Mouse (Mus musculus) lung, embryonic 15.5 days (tissue): ENCODE results near the gene B3galt5. TPM values are rescaled to one million over a fixed set of nuclear protein-coding genes. Genes with fewer than 3 reads are reported as not detected.

Source experiments
- ATAC-seq: fragments of 200-750 bp; cut with Nextera tagmentation; 2 replicates; pipeline ENCODE4 v1.8.0; 2017; ENCODE audit warnings: moderate number of reproducible peaks, borderline replicate concordance; ENCODE audit not compliant: low FRiP score, low TSS enrichment; ENCODE audit errors: extremely low read depth
- H3K27ac ChIP-seq: fragments of 300-500 bp; sonication (generic); 2 replicates; pipeline ENCODE4 v1.5.1; 2015; ENCODE audit warnings: moderate library complexity, mild to moderate bottlenecking, inconsistent platforms
- H3K27me3 ChIP-seq: fragments of 300-500 bp; sonication (generic); 2 replicates; pipeline ENCODE4 v1.6.1; 2015; ENCODE audit warnings: inconsistent platforms
- H3K36me3 ChIP-seq: fragments of 300-500 bp; sonication (generic); 2 replicates; pipeline ENCODE4 v1.6.1; 2015; ENCODE audit warnings: inconsistent platforms
- H3K4me1 ChIP-seq: fragments of 300-500 bp; sonication (generic); 2 replicates; pipeline ENCODE4 v1.6.1; 2015; ENCODE audit warnings: inconsistent platforms
- H3K4me2 ChIP-seq: fragments of 300-500 bp; sonication (generic); 2 replicates; pipeline ENCODE4 v1.6.1; 2015; ENCODE audit warnings: inconsistent platforms, mild to moderate bottlenecking, moderate library complexity
- H3K4me3 ChIP-seq: fragments of 300-500 bp; sonication (generic); 2 replicates; pipeline ENCODE4 v1.5.1; 2015; ENCODE audit warnings: mild to moderate bottlenecking, inconsistent platforms
- H3K9ac ChIP-seq: fragments of 300-500 bp; sonication (generic); 2 replicates; pipeline ENCODE4 v1.6.1; 2015; ENCODE audit warnings: inconsistent platforms
- H3K9me3 ChIP-seq: fragments of 300-500 bp; sonication (generic); 2 replicates; pipeline ENCODE4 v1.6.1; 2016; ENCODE audit warnings: inconsistent platforms
- whole genome bisulfite sequencing: fragments of 180-500 bp; shearing (Covaris S2); methylation state at CpG from one replicate; pipeline ENCODE4 v1.1.7; 2015; 5-methylcytosine and 5-hydroxymethylcytosine counted together
- polyA plus RNA-seq: library from polyadenylated mRNA; unstranded; fragments of >200 nt; fragmentation: Nextera tagmentation; extraction: Ambion mirVana; gene quantifications from 2 replicates; pipeline ENCODE4 v1.2.1, GENCODE M21; 2015

Gene B3galt5
- polyA plus RNA-seq, 1 experiment from 2014 or later, result 3.3 TPM

DNA sequence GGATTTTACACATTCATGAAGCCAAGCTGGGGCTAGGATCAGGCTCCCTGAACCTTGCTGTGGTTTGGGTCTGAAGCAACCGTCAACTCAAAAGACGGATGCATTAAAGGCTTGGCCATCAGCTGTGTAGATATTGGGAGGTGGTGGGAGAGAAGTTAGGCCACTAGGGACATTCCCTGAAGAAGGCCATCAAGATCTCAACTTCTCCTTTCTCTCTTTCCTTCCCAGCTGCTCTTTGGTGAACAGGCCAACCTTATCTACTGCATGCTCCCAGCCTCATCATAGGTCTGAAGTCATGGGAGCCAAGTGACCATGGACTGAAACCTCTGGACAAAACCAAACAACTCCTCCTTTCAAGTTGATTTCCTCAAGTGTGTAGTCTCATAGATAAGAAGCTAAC, 115.9 kb downstream of the B3galt5 start:
- Histone ChIP-seq H3K9ac (no peak overlapping the region), H3K4me1 (peaks cover 11% of the 10 kb centered on the region; the same call in 1 of the 2 replicates), H3K4me2 (no peak overlapping the region), H3K4me3 (no peak overlapping the region), H3K27me3 (no peaks in the 10 kb centered on the region), H3K27ac (no peak overlapping the region), H3K9me3 (no peaks in the 10 kb centered on the region), H3K36me3 (no peaks in the 10 kb centered on the region)
- 100% methylated on average over 2 of the region's 2 CpGs for WGBS
- no peak for ATAC-seq

DNA sequence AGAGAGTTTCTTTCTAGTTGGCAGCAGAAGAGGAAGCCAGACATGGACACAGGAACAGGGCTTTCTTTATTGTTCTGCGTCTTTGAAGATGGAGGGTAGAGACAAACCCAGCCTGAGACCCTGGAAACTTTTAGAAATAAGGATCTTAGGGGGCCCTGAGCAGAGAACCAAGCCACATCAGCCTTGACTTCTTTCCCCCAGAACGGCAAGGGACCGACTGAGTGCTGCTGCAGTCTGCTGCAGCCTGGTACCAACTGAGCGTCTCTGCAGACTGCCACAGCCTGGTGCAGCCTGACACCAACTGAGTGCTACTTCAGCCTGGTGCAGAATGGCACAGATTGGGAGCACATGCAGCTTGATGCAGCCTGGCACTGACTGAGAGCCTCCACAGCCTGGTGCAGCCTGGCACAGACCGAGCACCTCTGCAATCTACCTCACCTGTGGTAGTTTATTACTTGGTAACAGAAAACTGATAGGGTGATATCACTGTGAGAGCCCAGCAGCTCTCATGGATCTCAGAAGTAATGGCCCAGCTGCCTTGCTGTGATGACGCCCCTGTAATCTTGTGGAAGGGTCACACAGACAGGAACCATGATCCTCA, 117.8 kb downstream of the B3galt5 start:
- no peak overlapping the region for H3K4me2 ChIP-seq
- ATAC-seq, result no peak
- H3K4me3 ChIP-seq, result no peak overlapping the region
- no peak overlapping the region for H3K9ac ChIP-seq
- no peaks in the 10 kb centered on the region for H3K9me3 ChIP-seq
- H3K27ac ChIP-seq, result no peak overlapping the region
- 68% methylated on average over 6 of the region's 6 CpGs for WGBS
- H3K4me1 ChIP-seq, result peaks cover 3% of the 10 kb centered on the region; the same call in 1 of the 2 replicates
- H3K27me3 ChIP-seq, result no peaks in the 10 kb centered on the region
- H3K36me3 ChIP-seq, result no peaks in the 10 kb centered on the region

DNA sequence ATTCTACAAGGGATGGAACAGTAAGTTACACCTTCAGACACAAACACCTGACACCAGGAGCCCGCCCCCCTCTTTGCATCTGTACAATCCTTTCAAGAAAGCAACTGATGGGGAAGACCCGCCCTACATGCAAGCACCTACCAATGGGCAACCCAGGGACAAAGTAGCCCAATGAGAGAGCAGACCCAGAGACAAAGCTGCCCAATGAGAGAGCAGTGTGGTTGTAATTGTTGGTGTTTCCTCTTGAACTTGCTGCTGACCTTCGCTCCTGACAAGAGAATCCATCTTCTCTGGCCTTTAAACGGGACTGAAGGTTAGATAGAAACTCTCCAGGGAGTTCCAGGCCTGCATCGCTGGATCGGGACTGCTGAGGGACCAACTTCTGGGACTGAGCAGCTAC, 118.4 kb downstream of the B3galt5 start:
- no peak overlapping the region for H3K27ac ChIP-seq
- no peak overlapping the region for H3K9ac ChIP-seq
- ATAC-seq, result no peak
- H3K9me3 ChIP-seq, result no peaks in the 10 kb centered on the region
- H3K4me1 ChIP-seq, result no peaks in the 10 kb centered on the region
- WGBS, result 38% methylated on average over 6 of the region's 6 CpGs
- no peak overlapping the region for H3K4me3 ChIP-seq
- no peak overlapping the region for H3K4me2 ChIP-seq
- no peaks in the 10 kb centered on the region for H3K36me3 ChIP-seq
- no peaks in the 10 kb centered on the region for H3K27me3 ChIP-seq

DNA sequence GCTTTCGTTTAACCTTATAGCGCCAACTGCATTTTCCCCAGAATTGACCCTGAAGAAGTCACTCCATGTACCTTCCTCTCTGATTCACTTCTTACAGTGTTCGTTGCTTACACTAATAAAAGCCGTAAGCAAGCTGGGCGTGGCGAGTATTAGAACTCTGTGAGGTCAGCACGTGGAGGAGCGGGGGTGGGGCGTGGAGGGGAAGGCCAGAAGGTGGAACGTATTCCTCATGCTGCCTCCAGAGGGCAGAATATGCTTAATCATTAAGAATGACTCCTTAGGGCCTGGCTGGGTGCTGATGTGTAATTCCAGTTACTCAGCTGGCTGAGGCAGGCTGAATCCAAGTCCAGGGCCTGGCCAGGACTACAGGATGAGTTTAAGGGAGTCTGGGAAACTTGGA, 122.3 kb downstream of the B3galt5 start:
- H3K4me3 ChIP-seq, result peak overlapping the region; percentile 32
- H3K27ac ChIP-seq, result no peak overlapping the region
- WGBS, result 7% methylated on average over 10 of the region's 10 CpGs
- H3K27me3 ChIP-seq, result no peaks in the 10 kb centered on the region
- H3K9ac ChIP-seq, result no peak overlapping the region; the same call in 1 of the 2 replicates
- H3K36me3 ChIP-seq, result no peaks in the 10 kb centered on the region
- ATAC-seq, result 0 out of 2 replicates have a peak, but pooled peaks have one; percentile 5
- H3K4me2 ChIP-seq, result peak overlapping the region; percentile 47
- peaks cover 15% of the 10 kb centered on the region for H3K4me1 ChIP-seq
- H3K9me3 ChIP-seq, result no peaks in the 10 kb centered on the region

DNA sequence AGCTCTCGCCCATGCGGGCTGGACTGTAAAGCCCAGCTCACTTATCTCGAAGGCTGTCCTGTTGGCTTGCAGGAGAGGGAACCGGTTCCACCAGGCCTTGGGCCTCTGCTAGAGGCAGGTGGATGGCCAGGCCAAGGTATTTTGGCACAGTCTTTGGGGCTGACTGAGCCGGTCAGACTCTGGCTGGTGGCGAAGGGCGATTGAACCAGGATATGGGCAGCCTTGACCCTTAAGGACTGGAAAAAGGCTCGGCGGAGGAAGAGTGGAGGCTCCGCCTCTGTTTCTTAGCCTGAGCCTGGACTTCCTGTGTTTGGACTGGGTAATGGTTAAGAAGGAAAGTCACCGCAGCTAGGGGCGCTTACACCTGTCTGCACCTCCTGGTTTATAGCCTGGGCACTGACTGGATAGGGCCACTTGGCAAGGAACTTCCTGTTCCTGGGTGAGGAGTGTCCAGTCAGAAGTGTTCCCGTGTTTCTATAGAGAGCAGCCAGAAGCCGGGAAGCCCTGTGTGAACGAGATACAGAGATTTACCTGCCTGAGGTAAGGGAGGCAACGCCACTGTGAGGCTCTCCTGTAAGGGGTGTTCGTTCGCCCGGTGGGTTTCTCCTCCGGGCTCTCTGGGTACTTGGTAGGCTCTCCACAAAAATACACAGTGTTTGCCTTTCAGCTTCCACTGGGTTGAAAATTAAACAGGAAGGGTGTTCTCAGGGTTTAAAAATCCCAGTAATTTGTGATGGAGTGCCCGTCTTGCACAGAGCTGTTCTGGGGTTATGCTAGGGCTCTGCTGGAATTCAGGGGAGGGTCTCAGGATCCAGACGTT, 125.9 kb downstream of the B3galt5 start:
- Histone ChIP-seq H3K36me3 (no peaks in the 10 kb centered on the region), H3K4me3 (peak overlapping the region; percentile 30), H3K9ac (0 out of 2 replicates have a peak overlapping the region, but pooled peaks have one; percentile 27), H3K4me2 (peak overlapping the region; percentile 51), H3K27me3 (no peaks in the 10 kb centered on the region), H3K4me1 (peaks cover 15% of the 10 kb centered on the region), H3K9me3 (no peaks in the 10 kb centered on the region), H3K27ac (peak overlapping the region; percentile 97)
- ATAC-seq, result peak; percentile 75
- WGBS, result 41% methylated on average over 22 of the region's 22 CpGs

DNA sequence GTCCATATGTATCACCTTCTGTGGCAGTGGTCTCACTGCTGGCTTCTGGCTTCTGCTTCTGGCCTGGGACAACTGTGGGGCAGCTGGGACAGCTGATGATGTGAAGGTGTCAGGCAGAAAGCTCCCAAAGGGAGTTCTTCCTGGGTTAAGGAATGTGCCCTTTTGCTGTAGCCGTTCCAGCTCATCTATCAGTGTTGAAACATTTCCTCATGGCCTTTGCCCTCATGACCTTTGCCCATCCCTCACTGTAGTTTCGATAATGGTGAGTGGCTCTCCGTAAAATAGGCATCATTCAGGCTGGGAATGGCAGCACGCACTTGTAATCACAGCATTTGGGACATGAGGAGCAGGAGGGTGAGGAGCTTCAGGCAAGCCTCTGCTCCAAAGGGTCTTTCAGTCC, 127.3 kb downstream of the B3galt5 start:
- H3K4me1 ChIP-seq, result peaks cover 15% of the 10 kb centered on the region
- no peak overlapping the region for H3K9ac ChIP-seq
- no peaks in the 10 kb centered on the region for H3K27me3 ChIP-seq
- no peaks in the 10 kb centered on the region for H3K9me3 ChIP-seq
- H3K4me3 ChIP-seq, result no peak overlapping the region
- peak overlapping the region; percentile 51; the same call in 1 of the 2 replicates for H3K4me2 ChIP-seq
- no peak for ATAC-seq
- peak overlapping the region; percentile 97 for H3K27ac ChIP-seq
- H3K36me3 ChIP-seq, result no peaks in the 10 kb centered on the region
- 17% methylated on average over 4 of the region's 4 CpGs for WGBS

DNA sequence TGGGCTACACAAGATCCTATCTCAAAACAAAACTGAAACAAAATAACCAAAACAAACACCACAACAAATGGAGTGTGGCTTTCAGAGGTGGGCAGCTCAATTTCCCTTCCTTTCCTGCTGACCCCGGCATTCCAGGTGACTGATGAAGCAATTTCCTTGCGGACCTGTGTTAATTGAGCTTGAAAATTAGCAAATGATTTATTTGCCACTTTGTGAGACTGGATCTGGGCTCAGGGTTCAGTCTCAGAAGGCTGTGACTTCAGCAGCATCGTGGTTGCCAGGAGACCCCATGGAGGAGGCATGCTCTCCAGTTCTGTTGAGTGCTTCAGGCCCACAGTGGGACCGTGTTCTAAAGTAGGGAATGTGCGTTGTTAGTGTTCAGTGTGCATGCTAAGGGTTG, 127.7 kb downstream of the B3galt5 start:
- ATAC-seq, result no peak
- H3K9me3 ChIP-seq, result no peaks in the 10 kb centered on the region
- 36% methylated on average over 5 of the region's 5 CpGs for WGBS
- no peak overlapping the region for H3K27ac ChIP-seq
- no peak overlapping the region for H3K4me3 ChIP-seq
- peaks cover 15% of the 10 kb centered on the region for H3K4me1 ChIP-seq
- no peaks in the 10 kb centered on the region for H3K36me3 ChIP-seq
- no peaks in the 10 kb centered on the region for H3K27me3 ChIP-seq
- H3K9ac ChIP-seq, result no peak overlapping the region
- no peak overlapping the region for H3K4me2 ChIP-seq

DNA sequence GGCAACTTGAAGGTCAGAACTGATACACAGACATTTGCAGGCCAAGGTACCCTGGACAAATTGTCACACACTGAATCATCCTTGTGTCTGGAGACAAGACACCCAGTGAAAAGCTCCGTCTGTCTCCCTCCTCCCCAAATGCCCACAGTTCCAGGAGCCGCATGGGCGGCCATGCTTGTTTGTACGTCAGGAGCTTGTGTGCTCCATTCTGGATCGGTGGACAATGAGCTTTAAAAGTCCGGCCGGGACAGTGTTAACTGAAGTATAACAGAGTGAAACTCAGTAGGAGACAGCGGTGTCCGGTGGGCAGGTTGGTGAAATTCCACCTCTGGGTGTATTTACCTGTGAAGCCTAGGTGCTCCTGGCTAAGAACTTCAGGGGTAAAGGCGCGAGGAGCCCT, 129.3 kb downstream of the B3galt5 start:
- Histone ChIP-seq H3K9ac (no peak overlapping the region), H3K4me1 (peaks cover 17% of the 10 kb centered on the region), H3K27ac (no peak overlapping the region), H3K36me3 (no peaks in the 10 kb centered on the region), H3K4me2 (no peak overlapping the region), H3K9me3 (no peaks in the 10 kb centered on the region), H3K27me3 (no peaks in the 10 kb centered on the region), H3K4me3 (no peak overlapping the region)
- no peak for ATAC-seq
- 89% methylated on average over 11 of the region's 11 CpGs for WGBS

Other genes with a start within 250 kb of the B3galt5 start
- 88.5 and 95.9 TPM in 2 replicates for gene Psmg1, start 244.8 kb upstream of the B3galt5 start, polyA plus RNA-seq
- gene Brwd1, start 153.3 kb upstream of the B3galt5 start, polyA plus RNA-seq, result 80.4 and 81.5 TPM in 2 replicates
- 613 and 648 TPM in 2 replicates for gene Hmgn1, start 108.1 kb upstream of the B3galt5 start, polyA plus RNA-seq
- 49.0 and 49.5 TPM in 2 replicates for gene Wrb, start 90.4 kb upstream of the B3galt5 start, polyA plus RNA-seq
- 0.96 and 1.2 TPM in 2 replicates for gene Lca5l, start 43.5 kb upstream of the B3galt5 start, polyA plus RNA-seq
- 12.3 and 16.1 TPM in 2 replicates for gene Sh3bgr, start 35.4 kb upstream of the B3galt5 start, polyA plus RNA-seq
- 0.11 and 0.22 TPM in 2 replicates for gene Itgb2l, start 207.8 kb downstream of the B3galt5 start, polyA plus RNA-seq
- 4.2 and 4.5 TPM in 2 replicates for gene Pcp4, start 231.8 kb downstream of the B3galt5 start, polyA plus RNA-seq